Mouse (Mus musculus): ENCODE measurements at regions not wholly inside any gene's neighbourhood (a gene's known extent, or its start where the extent isn't known, plus 50 kb on each side); places are given as distances from the start of the nearest gene placed in this dataset.
A peak's percentile ranks its signal among the peaks of the same experiment; 100 is the strongest.

- DNase-seq (ENCODE audit: low read depth, low spot score) = peak; percentile 6
Observed at GRCm38 (mm10) chr13:50906431-50906830, 194.2 kb upstream of the Spin1 start.

GRCm38 (mm10) chr13:50906910-50907309 lies 193.8 kb upstream of the Spin1 start:
- peak; percentile 12 for DNase-seq (ENCODE audit: low read depth, low spot score)

GRCm38 (mm10) chr13:50912776-50913175 lies 187.9 kb upstream of the Spin1 start:
- peak; percentile 5 for DNase-seq (ENCODE audit: low read depth, low spot score)

- DNase-seq (ENCODE audit: low read depth, low spot score) = peak; percentile 28
Observed at GRCm38 (mm10) chr13:50934017-50934416, 166.7 kb upstream of the Spin1 start.

GRCm38 (mm10) chr13:50942561-50942960 lies 158.1 kb upstream of the Spin1 start:
- DNase-seq (ENCODE audit: low read depth, low spot score) = no peak

GRCm38 (mm10) chr13:50949545-50950226 lies 151.0 kb upstream of the Spin1 start:
- peak; percentile 68 for DNase-seq (ENCODE audit: low read depth, low spot score)

GRCm38 (mm10) chr13:50954671-50955070 lies 146.0 kb upstream of the Spin1 start:
- no peak for DNase-seq (ENCODE audit: low read depth, low spot score)

GRCm38 (mm10) chr13:50958051-50958883 lies 142.4 kb upstream of the Spin1 start:
- DNase-seq (ENCODE audit: low read depth, low spot score) = peak; percentile 7

- no peak for DNase-seq (ENCODE audit: low read depth, low spot score)
Observed at GRCm38 (mm10) chr13:50960909-50961308, 139.8 kb upstream of the Spin1 start.

- DNase-seq (ENCODE audit: low read depth, low spot score) = peak; percentile 75
Observed at GRCm38 (mm10) chr13:50964070-50964469, 136.6 kb upstream of the Spin1 start.

- peak; percentile 39 for DNase-seq (ENCODE audit: low read depth, low spot score)
Observed at GRCm38 (mm10) chr13:50965041-50965440, 135.6 kb upstream of the Spin1 start.

- peak; percentile 74 for DNase-seq (ENCODE audit: low read depth, low spot score)
Observed at GRCm38 (mm10) chr13:50965678-50966077, 135.0 kb upstream of the Spin1 start.

- peak; percentile 43 for DNase-seq (ENCODE audit: low read depth, low spot score)
Observed at GRCm38 (mm10) chr13:50966826-50967225, 133.9 kb upstream of the Spin1 start.

GRCm38 (mm10) chr13:50973379-50973778 lies 127.3 kb upstream of the Spin1 start:
- no peak for DNase-seq (ENCODE audit: low read depth, low spot score)

- DNase-seq (ENCODE audit: low read depth, low spot score) = no peak
Observed at GRCm38 (mm10) chr13:50975306-50975920, 125.3 kb upstream of the Spin1 start.

GRCm38 (mm10) chr13:50982005-50982404 lies 118.7 kb upstream of the Spin1 start:
- DNase-seq (ENCODE audit: low read depth, low spot score) = no peak

GRCm38 (mm10) chr13:50982990-50983389 lies 117.7 kb upstream of the Spin1 start:
- no peak for DNase-seq (ENCODE audit: low read depth, low spot score)

- DNase-seq (ENCODE audit: low read depth, low spot score) = no peak
Observed at GRCm38 (mm10) chr13:50991726-50992432, 108.8 kb upstream of the Spin1 start.

GRCm38 (mm10) chr13:50999738-51000137 lies 100.9 kb upstream of the Spin1 start:
- DNase-seq (ENCODE audit: low read depth, low spot score) = no peak

- no peak for DNase-seq (ENCODE audit: low read depth, low spot score)
Observed at GRCm38 (mm10) chr13:51004827-51005226, 95.9 kb upstream of the Spin1 start.

GRCm38 (mm10) chr13:51010736-51011135 lies 89.9 kb upstream of the Spin1 start:
- no peak for DNase-seq (ENCODE audit: low read depth, low spot score)

GRCm38 (mm10) chr13:51016209-51016608 lies 84.5 kb upstream of the Spin1 start:
- DNase-seq (ENCODE audit: low read depth, low spot score) = no peak
